Mouse (Mus musculus): Measurements from ENCODE around the gene Dpep3. TPM values are rescaled to one million over a fixed set of nuclear protein-coding genes. Genes with fewer than 3 reads are reported as not detected.
A peak's percentile ranks its signal among the peaks of the same experiment; 100 is the strongest.
"Not testable (repeated sequence)": the region's sequence is repeated elsewhere in the genome, so short reads cannot be mapped to it uniquely, and the experiment has no call there.

Dpep3 gene
- polyA plus RNA-seq, 1 experiment from 2014 or later = not detected

DNA sequence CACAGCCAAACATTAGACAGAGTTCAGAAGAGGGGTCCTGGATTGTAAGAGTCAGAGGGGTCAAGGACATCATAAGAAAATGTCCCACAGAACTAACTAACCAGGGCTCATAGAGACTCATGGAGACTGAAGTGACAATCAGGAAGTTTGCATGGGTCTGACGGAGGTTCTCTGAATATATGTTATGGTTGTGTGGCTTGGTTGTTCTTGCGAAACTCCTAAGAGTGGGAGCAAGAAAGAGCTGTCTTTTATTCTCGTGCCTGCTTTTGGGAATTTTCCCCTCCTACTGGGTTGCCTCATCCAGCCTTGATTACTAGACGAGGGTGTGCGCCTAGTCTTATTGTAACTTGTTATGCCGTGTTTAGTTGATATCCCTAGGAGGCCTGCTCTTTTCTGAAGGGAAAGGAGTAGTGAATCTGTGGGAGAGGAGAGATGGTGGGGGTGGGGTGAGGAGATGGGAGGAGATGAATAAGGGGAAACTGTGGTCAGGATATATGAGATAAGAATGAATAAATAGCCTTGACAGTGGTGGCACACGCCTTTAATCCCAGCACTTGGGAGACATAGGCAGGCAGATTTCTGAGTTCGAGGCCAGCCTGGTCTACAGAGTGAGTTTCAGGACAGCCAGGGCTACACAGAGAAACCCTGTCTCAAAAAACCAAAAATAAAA is 25.4 kb upstream of the Dpep3 start:
- Histone ChIP-seq H3K27me3 (replicated peaks) (no peaks in the 10 kb centered on the region), H3K27ac (no peak overlapping the region), H3K9ac (no peak overlapping the region), H3K4me1 (peaks cover 12% of the 10 kb centered on the region), H3K9me3 (replicated peaks) (no peaks in the 10 kb centered on the region), H3K36me3 (peaks cover 3% of the 10 kb centered on the region), H3K4me3 (no peak overlapping the region), H3K4me2 (no peak overlapping the region)
- no peak for ATAC-seq
- WGBS (ENCODE audit: insufficient replicate concordance) = 43% methylated on average over 8 of the region's 8 CpGs

DNA sequence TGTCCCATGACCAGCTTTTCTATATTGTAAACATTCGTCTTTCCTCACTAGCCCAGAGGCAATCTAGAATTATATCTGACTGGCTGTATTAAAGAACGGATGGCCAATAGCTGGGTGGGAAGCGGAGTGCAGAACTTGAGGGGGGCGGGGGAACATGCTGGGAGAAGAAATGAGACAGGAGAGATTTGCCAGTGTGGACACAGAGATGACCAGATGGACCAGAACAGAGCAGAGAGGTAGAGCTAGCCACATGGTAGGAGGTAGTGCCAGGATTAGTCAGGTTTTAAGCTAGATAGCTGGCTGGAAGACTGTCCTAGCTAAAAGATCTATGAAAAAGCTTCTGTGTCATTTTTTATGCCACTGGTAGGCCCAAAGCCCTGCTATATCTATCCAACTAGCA is 22.7 kb upstream of the Dpep3 start:
- Histone ChIP-seq H3K4me2 (no peak overlapping the region), H3K36me3 (no peaks in the 10 kb centered on the region), H3K4me1 (peaks cover 6% of the 10 kb centered on the region), H3K9ac (no peak overlapping the region), H3K9me3 (replicated peaks) (no peaks in the 10 kb centered on the region), H3K27ac (no peak overlapping the region), H3K4me3 (no peak overlapping the region), H3K27me3 (replicated peaks) (no peaks in the 10 kb centered on the region)
- ATAC-seq = no peak
- 72% methylated on average over 4 of the region's 4 CpGs for WGBS (ENCODE audit: insufficient replicate concordance)

DNA sequence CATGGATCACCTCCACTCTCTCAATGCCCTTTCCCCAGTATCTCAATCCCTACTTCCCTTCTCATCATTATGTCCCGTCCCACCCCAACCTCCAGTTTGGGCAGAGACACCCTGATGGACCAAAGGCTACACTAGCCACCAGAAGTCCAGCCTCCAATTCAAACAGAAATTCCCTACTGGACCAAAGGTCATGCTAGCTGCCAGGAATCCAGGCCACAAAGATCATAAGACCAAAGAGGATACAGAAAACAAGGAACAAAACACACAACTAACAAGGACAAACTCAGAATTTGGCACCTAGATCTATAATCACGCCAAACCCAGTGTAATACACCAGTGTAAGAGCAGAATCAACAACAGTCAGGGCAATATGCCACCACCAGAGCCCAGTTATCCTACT is 19.7 kb upstream of the Dpep3 start:
- ATAC-seq = no peak
- Histone ChIP-seq H3K27ac (0 out of 2 replicates have a peak overlapping the region, but pooled peaks have one; percentile 40), H3K9ac (no peak overlapping the region), H3K4me3 (no peak overlapping the region), H3K9me3 (replicated peaks) (no peaks in the 10 kb centered on the region), H3K27me3 (replicated peaks) (peaks cover 11% of the 10 kb centered on the region; the same call in 1 of the 2 replicates), H3K4me2 (no peak overlapping the region), H3K36me3 (no peaks in the 10 kb centered on the region), H3K4me1 (peaks cover 6% of the 10 kb centered on the region)
- WGBS (ENCODE audit: insufficient replicate concordance) = 52% methylated on average over 2 of the region's 2 CpGs

DNA sequence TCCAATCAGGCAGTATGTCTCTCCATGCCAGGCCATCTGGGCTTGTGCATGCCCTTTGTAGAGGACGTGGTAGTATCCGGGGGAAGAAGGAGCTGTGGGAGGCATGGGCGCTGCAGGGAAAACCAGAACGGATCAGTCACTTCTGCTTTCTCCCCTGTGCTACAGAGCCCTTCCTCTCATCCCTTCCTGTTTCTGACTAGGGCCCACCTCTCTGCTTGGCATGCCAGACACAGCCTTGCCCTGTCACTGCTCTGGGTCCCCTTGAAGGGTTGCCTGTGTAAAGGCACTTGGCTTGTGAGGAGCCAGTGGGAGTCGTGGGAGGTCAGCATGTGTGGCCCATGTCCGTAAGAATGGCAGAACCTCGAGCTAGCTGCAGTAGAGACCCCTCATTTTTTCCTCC is 17.1 kb upstream of the Dpep3 start:
- ATAC-seq = no peak
- H3K4me3 ChIP-seq = no peak overlapping the region
- no peaks in the 10 kb centered on the region for H3K36me3 ChIP-seq
- peaks cover 11% of the 10 kb centered on the region; the same call in 1 of the 2 replicates for H3K27me3 ChIP-seq (replicated peaks)
- no peaks in the 10 kb centered on the region for H3K9me3 ChIP-seq (replicated peaks)
- peaks cover 6% of the 10 kb centered on the region for H3K4me1 ChIP-seq
- H3K9ac ChIP-seq = no peak overlapping the region
- H3K4me2 ChIP-seq = no peak overlapping the region
- WGBS (ENCODE audit: insufficient replicate concordance) = 37% methylated on average over 7 of the region's 7 CpGs
- no peak overlapping the region for H3K27ac ChIP-seq

DNA sequence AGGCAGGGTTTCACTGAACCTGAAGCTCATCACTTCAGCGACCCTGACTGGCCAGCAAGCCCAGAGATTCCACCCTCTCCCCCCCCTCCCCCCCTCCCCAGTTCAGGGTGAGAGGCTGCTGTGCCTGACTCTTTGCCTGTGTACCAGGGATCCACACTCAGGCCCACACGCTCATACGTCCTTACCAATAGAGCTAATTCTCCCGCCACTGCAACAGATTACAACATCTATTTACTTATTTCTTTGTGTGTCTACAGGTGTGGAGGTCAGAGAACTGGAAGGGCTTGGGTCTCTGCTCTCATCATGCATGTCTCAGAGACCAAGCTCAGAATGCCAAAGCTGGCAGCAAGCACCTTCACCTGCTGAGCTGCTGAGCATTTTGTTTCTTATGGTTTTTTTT is 14.0 kb upstream of the Dpep3 start:
- ATAC-seq = no peak
- Histone ChIP-seq H3K9ac (no peak overlapping the region), H3K4me3 (no peak overlapping the region), H3K4me2 (no peak overlapping the region), H3K4me1 (peaks cover 6% of the 10 kb centered on the region), H3K9me3 (replicated peaks) (no peaks in the 10 kb centered on the region), H3K27me3 (replicated peaks) (peaks cover 34% of the 10 kb centered on the region; the same call in 1 of the 2 replicates), H3K36me3 (no peaks in the 10 kb centered on the region), H3K27ac (no peak overlapping the region)
- WGBS (ENCODE audit: insufficient replicate concordance) = 46% methylated on average over 4 of the region's 4 CpGs

DNA sequence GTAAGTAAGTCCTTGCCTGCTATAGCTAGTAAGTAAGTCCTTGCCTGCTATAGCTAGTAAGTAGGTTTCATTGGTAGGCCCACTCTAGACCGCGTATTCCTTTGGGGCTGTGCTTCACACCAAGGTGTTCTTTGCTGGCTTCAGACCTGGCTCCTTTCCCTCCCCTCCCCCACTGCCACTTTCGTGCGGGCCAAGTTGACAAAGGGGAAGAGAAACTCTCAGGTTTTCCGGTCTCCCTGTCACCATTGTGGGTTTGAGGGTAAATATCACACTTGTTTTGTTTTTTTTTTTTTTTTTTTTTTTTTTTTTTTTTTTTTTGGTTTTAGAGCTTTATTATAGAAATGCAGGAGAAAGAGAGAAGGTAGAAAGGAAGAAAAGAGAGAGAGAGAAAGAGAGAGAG is 13.3 kb upstream of the Dpep3 start:
- Histone ChIP-seq H3K27me3 (replicated peaks) (peaks cover 37% of the 10 kb centered on the region; the same call in 1 of the 2 replicates), H3K36me3 (no peaks in the 10 kb centered on the region), H3K9me3 (replicated peaks) (no peaks in the 10 kb centered on the region), H3K4me2 (no peak overlapping the region), H3K4me1 (peaks cover 3% of the 10 kb centered on the region), H3K9ac (no peak overlapping the region), H3K4me3 (no peak overlapping the region), H3K27ac (no peak overlapping the region)
- ATAC-seq = no peak
- WGBS (ENCODE audit: insufficient replicate concordance) = 43% methylated on average over 5 of the region's 5 CpGs

DNA sequence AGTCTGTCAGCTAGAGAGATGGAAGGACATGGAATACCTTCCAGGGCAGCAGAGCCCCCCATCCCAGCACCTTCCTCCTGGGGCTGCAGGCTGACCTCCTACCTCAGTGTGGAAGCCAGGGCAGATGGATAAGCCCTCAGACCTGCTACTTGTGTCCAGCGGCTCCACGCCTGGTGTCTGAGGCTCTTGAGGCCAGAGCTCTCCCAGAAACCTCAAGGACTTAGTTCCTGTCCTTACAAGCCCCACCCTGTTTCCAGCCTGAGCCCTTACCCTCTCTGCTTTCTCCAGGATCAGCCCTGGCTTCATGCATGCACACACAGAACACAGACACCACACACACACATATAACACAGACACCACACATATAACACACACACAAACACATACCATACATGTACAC is 12.3 kb upstream of the Dpep3 start:
- 54% methylated on average over 2 of the region's 2 CpGs for WGBS (ENCODE audit: insufficient replicate concordance)
- H3K4me1 ChIP-seq = peaks cover 2% of the 10 kb centered on the region; the same call in 1 of the 2 replicates
- H3K4me2 ChIP-seq = no peak overlapping the region
- H3K27me3 ChIP-seq (replicated peaks) = peaks cover 40% of the 10 kb centered on the region; the same call in 1 of the 2 replicates
- no peaks in the 10 kb centered on the region for H3K9me3 ChIP-seq (replicated peaks)
- no peaks in the 10 kb centered on the region for H3K36me3 ChIP-seq
- no peak overlapping the region for H3K27ac ChIP-seq
- H3K4me3 ChIP-seq = no peak overlapping the region
- H3K9ac ChIP-seq = no peak overlapping the region
- no peak for ATAC-seq

DNA sequence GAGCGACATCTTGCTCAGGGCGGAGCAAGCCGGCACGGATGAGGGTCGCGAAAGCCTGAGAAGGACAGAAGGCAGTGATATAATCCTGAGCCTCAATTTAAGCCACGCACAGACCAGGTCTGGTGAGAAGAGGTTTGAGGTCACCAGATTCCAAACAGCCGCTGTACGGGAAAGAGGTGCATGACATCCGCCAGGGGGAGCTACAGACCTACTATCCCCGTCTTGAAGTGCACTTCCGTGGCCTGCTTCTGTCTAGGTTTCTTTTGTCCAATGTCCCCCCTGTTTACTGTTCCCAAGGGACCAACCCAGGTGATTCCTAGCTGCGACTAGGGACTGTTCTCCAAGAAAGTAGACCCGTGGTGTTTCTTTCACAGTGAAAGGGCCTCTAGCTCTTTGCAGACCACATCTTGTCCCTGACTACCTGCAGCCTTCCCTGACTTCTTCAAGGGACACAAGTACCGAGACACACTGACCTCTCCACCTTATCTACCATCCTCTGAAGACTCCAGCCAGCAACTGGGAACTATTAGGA is 11.7 kb upstream of the Dpep3 start, which contains the start of gene Dus2:
Gene Dus2 (plus strand): TSS at position 482 of the 532 bp plus-strand sequence.
- H3K27ac ChIP-seq = no peak within 1 kb of the TSS
- H3K4me3 ChIP-seq = no peak within 1 kb of the TSS
- ATAC-seq = peak; percentile 57

DNA sequence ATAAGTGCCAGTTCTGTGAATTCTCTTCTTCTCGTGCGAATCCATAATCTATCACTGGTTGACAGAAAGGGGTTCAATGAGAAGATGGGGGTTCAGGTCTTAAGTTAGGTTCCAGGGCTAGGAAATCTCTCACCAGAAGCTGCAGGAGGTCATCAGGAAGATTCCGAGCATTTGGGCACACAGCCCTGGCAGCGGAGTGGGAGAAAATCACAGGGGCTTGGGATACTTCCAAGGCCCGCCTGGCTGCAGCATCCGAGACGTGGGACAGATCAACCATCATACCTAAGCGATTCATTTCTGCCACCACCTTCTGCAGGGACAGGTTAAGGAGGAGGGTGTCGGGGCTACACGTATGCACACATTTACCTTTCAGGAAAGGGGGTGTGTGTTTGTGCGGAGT is 9.3 kb upstream of the Dpep3 start:
- Histone ChIP-seq H3K9ac (no peak overlapping the region), H3K4me1 (peaks cover 2% of the 10 kb centered on the region; the same call in 1 of the 2 replicates), H3K4me2 (no peak overlapping the region), H3K4me3 (no peak overlapping the region), H3K9me3 (replicated peaks) (no peaks in the 10 kb centered on the region), H3K27ac (no peak overlapping the region), H3K27me3 (replicated peaks) (peaks cover 40% of the 10 kb centered on the region), H3K36me3 (no peaks in the 10 kb centered on the region)
- ATAC-seq = no peak
- 74% methylated on average over 11 of the region's 11 CpGs for WGBS (ENCODE audit: insufficient replicate concordance)

More for the DNA sequence above, 11.7 kb upstream of the Dpep3 start, which contains the start of gene Dus2:
- peaks cover 2% of the 10 kb centered on the region; the same call in 1 of the 2 replicates for H3K4me1 ChIP-seq
- 0 out of 2 replicates have a peak within 1 kb of the TSS, but pooled peaks have one; percentile 19 for H3K4me2 ChIP-seq
- H3K9ac ChIP-seq = no peak within 1 kb of the TSS; the same call in 1 of the 2 replicates
- no peaks in the 10 kb centered on the region for H3K36me3 ChIP-seq
- WGBS (ENCODE audit: insufficient replicate concordance) = 9% methylated on average over 15 of the region's 15 CpGs
- H3K27me3 ChIP-seq (replicated peaks) = peaks cover 35% of the 10 kb centered on the region; the same call in 1 of the 2 replicates
- no peaks in the 10 kb centered on the region for H3K9me3 ChIP-seq (replicated peaks)

DNA sequence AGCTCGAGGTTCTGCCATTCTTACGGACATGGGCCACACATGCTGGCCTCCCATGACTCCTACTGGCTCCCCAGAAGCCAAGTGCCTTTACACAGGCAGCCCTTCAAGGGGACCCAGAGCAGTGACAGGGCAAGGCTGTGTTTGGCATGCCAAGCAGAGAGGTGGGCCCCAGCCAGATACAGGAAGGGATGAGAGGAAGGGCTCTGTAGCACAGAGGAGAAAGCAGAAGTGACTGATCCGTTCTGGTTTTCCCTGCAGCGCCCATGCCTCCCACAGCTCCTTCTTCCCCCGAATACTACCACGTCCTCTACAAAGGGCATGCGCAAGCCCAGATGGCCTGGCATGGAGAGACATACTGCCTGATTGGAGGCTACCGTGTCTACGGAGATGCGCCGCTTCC is 4.2 kb upstream of the Dpep3 start:
- H3K27me3 ChIP-seq (replicated peaks) = peaks cover 19% of the 10 kb centered on the region
- H3K4me1 ChIP-seq; H3K4me2 ChIP-seq; ATAC-seq; H3K27ac ChIP-seq; H3K4me3 ChIP-seq; H3K36me3 ChIP-seq; H3K9ac ChIP-seq; H3K9me3 ChIP-seq (replicated peaks): not testable (repeated sequence)
- WGBS (ENCODE audit: insufficient replicate concordance) = 58% methylated on average over 11 of the region's 11 CpGs

DNA sequence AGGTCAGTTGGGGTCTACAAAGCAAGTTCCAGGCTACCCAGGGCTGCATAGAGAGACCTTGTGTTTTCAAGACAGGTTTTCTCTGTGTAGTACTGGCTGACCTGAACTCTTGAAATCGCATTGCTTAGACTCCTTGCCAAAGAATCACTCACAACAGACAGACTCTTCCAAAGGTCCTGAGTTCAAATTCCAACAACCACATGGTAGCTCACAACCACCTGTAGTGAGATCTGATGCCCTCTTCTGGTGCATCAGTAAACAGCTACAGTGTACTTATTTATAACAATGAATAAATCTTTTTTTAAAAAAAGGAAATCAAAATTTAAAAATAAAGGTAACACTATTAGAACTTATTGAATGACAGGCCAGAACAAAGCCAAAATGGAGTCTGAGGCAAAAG is 1.9 kb upstream of the Dpep3 start:
- Histone ChIP-seq H3K36me3 (no peaks in the 10 kb centered on the region), H3K9ac (no peak overlapping the region), H3K4me2 (no peak overlapping the region), H3K4me3 (no peak overlapping the region), H3K4me1 (peaks cover 10% of the 10 kb centered on the region; the same call in 1 of the 2 replicates), H3K9me3 (replicated peaks) (no peaks in the 10 kb centered on the region), H3K27ac (no peak overlapping the region), H3K27me3 (replicated peaks) (peaks cover 11% of the 10 kb centered on the region)
- WGBS (ENCODE audit: insufficient replicate concordance) = 87% methylated on average over 1 of the region's 1 CpGs
- ATAC-seq = no peak

DNA sequence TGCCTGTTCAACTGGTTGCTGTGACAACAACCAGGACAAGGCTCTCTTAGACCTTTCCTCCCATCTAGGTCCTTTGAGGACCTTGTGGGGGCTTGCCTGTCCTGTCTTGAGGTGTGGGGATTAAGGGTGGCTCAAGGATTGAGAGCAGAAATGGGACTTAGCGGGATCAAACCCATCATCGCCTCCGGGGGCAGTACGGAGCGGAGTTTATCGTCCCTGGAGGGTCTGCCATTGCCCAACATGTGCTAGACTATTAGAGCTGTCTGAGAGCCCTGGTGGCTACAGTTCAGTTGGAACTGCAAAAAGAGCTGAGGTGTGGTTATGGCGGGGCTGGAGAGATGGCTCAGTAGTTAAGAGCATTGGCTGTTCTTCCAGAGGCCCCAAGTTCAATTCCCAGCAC is 3.9 kb downstream of the Dpep3 start:
- Histone ChIP-seq H3K4me3 (no peak overlapping the region), H3K27ac (no peak overlapping the region), H3K36me3 (no peaks in the 10 kb centered on the region), H3K27me3 (replicated peaks) (no peaks in the 10 kb centered on the region), H3K9ac (no peak overlapping the region), H3K4me1 (peaks cover 17% of the 10 kb centered on the region; the same call in 1 of the 2 replicates), H3K9me3 (replicated peaks) (no peaks in the 10 kb centered on the region), H3K4me2 (no peak overlapping the region)
- 69% methylated on average over 7 of the region's 7 CpGs for WGBS (ENCODE audit: insufficient replicate concordance)
- ATAC-seq = no peak

Measured in liver, embryonic 12.5 days (tissue).